Mouse (Mus musculus) kidney, postnatal 0 days (tissue): ENCODE results near the gene Col11a1. TPM values are rescaled to one million over a fixed set of nuclear protein-coding genes. Genes with fewer than 3 reads are reported as not detected.

ENCODE experiments used
- ATAC-seq: fragments of 200-750 bp; cut with Nextera tagmentation; replicated peaks from 2 replicates; pipeline ENCODE4 v1.8.0; 2017; ENCODE audit warnings: low read depth, moderate number of reproducible peaks, moderate TSS enrichment, moderate library complexity; ENCODE audit not compliant: low FRiP score
- DNase-seq: peaks from one replicate; pipeline ENCODE4 v3.0.0-alpha.2; 2016; ENCODE audit warnings: low spot score
- H3K27ac ChIP-seq: fragments of 300-500 bp; sonication (generic); 2 replicates; pipeline ENCODE4 v1.5.1; 2014; ENCODE audit warnings: mild to moderate bottlenecking
- H3K27me3 ChIP-seq: fragments of 300-500 bp; sonication (generic); 2 replicates; pipeline ENCODE4 v1.6.1; 2014; ENCODE audit warnings: low read length, mixed read lengths; ENCODE audit not compliant: insufficient read depth
- H3K36me3 ChIP-seq: fragments of 300-500 bp; sonication (generic); 2 replicates; pipeline ENCODE4 v1.6.1; 2014; ENCODE audit warnings: low read length, mixed read lengths; ENCODE audit not compliant: insufficient read depth
- H3K4me1 ChIP-seq: fragments of 300-500 bp; sonication (generic); replicated peaks from 2 replicates; pipeline ENCODE4 v1.6.1; 2014; ENCODE audit warnings: antibody characterized with exemption, low read length, mixed read lengths; ENCODE audit not compliant: insufficient read depth
- H3K4me2 ChIP-seq: fragments of 300-500 bp; sonication (generic); 2 replicates; pipeline ENCODE4 v1.6.1; 2014; ENCODE audit warnings: mild to moderate bottlenecking, low read length, moderate library complexity, mixed read lengths
- H3K4me3 ChIP-seq: fragments of 300-500 bp; sonication (generic); replicated peaks from 2 replicates; pipeline ENCODE4 v1.5.1; 2014; ENCODE audit warnings: low read depth, low read length
- H3K9ac ChIP-seq: fragments of 300-500 bp; sonication (generic); 2 replicates; pipeline ENCODE4 v1.6.1; 2014; ENCODE audit warnings: low read depth, low read length
- H3K9me3 ChIP-seq: fragments of 300-500 bp; sonication (generic); replicated peaks from 2 replicates; pipeline ENCODE4 v1.6.1; 2016; ENCODE audit warnings: low read length, inconsistent platforms, mixed read lengths
- CTCF ChIP-seq: IDR thresholded peaks from 2 replicates; pipeline ENCODE4 v1.5.1; 2016; ENCODE audit warnings: antibody characterized with exemption, low read depth, mild to moderate bottlenecking, moderate library complexity
- WGBS: fragments of 180-500 bp; shearing (Covaris S2); extraction: QIAGEN DNeasy Blood & Tissue Kit; methylation state at CpG from one replicate; pipeline ENCODE4 v1.1.7; 2014; 5-methylcytosine and 5-hydroxymethylcytosine counted together
- polyA plus RNA-seq: library from polyadenylated mRNA; unstranded; fragments of >200 nt; fragmentation: Nextera tagmentation; extraction: Ambion mirVana; gene quantifications from 2 replicates; pipeline ENCODE4 v1.2.1, GENCODE M21; 2015

Gene Col11a1
- 3.1 TPM in 2 replicates for polyA plus RNA-seq

- H3K4me1 ChIP-seq: 0 out of 2 replicates have a peak, but pooled peaks cover 3% of the 10 kb centered on the region
- H3K27ac ChIP-seq: no peak within 1 kb of the TSS
- DNase-seq: peak; percentile 88
- no peaks in the 10 kb centered on the region for H3K27me3 ChIP-seq
- H3K9me3 ChIP-seq: no peaks in the 10 kb centered on the region
- peak; percentile 95 for ATAC-seq
- H3K4me2 ChIP-seq: peak within 1 kb of the TSS; percentile 89
- peak within 1 kb of the TSS; percentile 49; the same call in 1 of the 2 replicates for H3K9ac ChIP-seq
- H3K36me3 ChIP-seq: no peaks in the 10 kb centered on the region
- WGBS: 0% methylated on average over 19 of the region's 19 CpGs
- TF ChIP-seq CTCF: no peak
- peak within 1 kb of the TSS; percentile 64 for H3K4me3 ChIP-seq
Observed at GRCm38 (mm10) chr3:114029971-114030635, at the start of gene Col11a1. TSS of gene Col11a1 (plus strand) at chr3:114030540.

- 78% methylated on average over 6 of the region's 6 CpGs for WGBS
- Histone ChIP-seq H3K27ac (no peak overlapping the region), H3K9me3 (no peaks in the 10 kb centered on the region), H3K4me2 (no peak overlapping the region), H3K4me1 (no peaks in the 10 kb centered on the region), H3K9ac (no peak overlapping the region), H3K4me3 (no peak overlapping the region), H3K36me3 (no peaks in the 10 kb centered on the region), H3K27me3 (no peaks in the 10 kb centered on the region)
- ATAC-seq (no peak), DNase-seq (no peak)
- no peak for TF ChIP-seq CTCF
Observed at GRCm38 (mm10) chr3:113990936-113991335, 39.4 kb upstream of the Col11a1 start.

- DNase-seq: peak; percentile 7
- ATAC-seq: no peak
Observed at GRCm38 (mm10) chr3:114030886-114031285, 546 bp downstream of the Col11a1 start.

GRCm38 (mm10) chr3:114031351-114032213 is 1.2 kb downstream of the Col11a1 start:
- DNase-seq: peak; percentile 26
- H3K9ac ChIP-seq: no peak overlapping the region
- no peaks in the 10 kb centered on the region for H3K36me3 ChIP-seq
- H3K27ac ChIP-seq: no peak overlapping the region
- H3K4me3 ChIP-seq: peak overlapping the region; percentile 64
- no peak for TF ChIP-seq CTCF
- no peaks in the 10 kb centered on the region for H3K27me3 ChIP-seq
- H3K4me1 ChIP-seq: 0 out of 2 replicates have a peak, but pooled peaks cover 3% of the 10 kb centered on the region
- H3K9me3 ChIP-seq: no peaks in the 10 kb centered on the region
- WGBS: 2% methylated on average over 21 of the region's 21 CpGs
- peak; percentile 43 for ATAC-seq
- peak overlapping the region; percentile 89 for H3K4me2 ChIP-seq

More at GRCm38 (mm10) chr3:114030886-114031285, 546 bp downstream of the Col11a1 start:
- Histone ChIP-seq H3K4me3 (peak overlapping the region; percentile 64), H3K27ac (no peak overlapping the region), H3K36me3 (no peaks in the 10 kb centered on the region), H3K9ac (peak overlapping the region; percentile 49; the same call in 1 of the 2 replicates), H3K27me3 (no peaks in the 10 kb centered on the region), H3K9me3 (no peaks in the 10 kb centered on the region), H3K4me2 (peak overlapping the region; percentile 89), H3K4me1 (0 out of 2 replicates have a peak, but pooled peaks cover 3% of the 10 kb centered on the region)
- TF ChIP-seq CTCF: no peak
- 0% methylated on average over 9 of the region's 9 CpGs for WGBS

GRCm38 (mm10) chr3:114032333-114032732 is 2.0 kb downstream of the Col11a1 start:
- no peaks in the 10 kb centered on the region for H3K27me3 ChIP-seq
- peak overlapping the region; percentile 89 for H3K4me2 ChIP-seq
- ATAC-seq (no peak), DNase-seq (peak; percentile 56)
- peak; percentile 64 for TF ChIP-seq CTCF
- WGBS: 5% methylated on average over 4 of the region's 4 CpGs
- no peak overlapping the region for H3K27ac ChIP-seq
- 0 out of 2 replicates have a peak, but pooled peaks cover 3% of the 10 kb centered on the region for H3K4me1 ChIP-seq
- no peaks in the 10 kb centered on the region for H3K9me3 ChIP-seq
- H3K9ac ChIP-seq: no peak overlapping the region
- H3K4me3 ChIP-seq: peak overlapping the region; percentile 64
- H3K36me3 ChIP-seq: no peaks in the 10 kb centered on the region

GRCm38 (mm10) chr3:114052406-114052805 is 22.1 kb downstream of the Col11a1 start:
- DNase-seq (no peak), ATAC-seq (no peak)
- TF ChIP-seq CTCF: no peak
- Histone ChIP-seq H3K36me3 (no peaks in the 10 kb centered on the region), H3K27ac (no peak overlapping the region), H3K9me3 (no peaks in the 10 kb centered on the region), H3K4me1 (no peaks in the 10 kb centered on the region), H3K4me3 (no peak overlapping the region), H3K27me3 (no peaks in the 10 kb centered on the region), H3K9ac (no peak overlapping the region), H3K4me2 (no peak overlapping the region)
